19 mouse cellular contexts compared by ENCODE assay signal in the genomic region with DNA sequence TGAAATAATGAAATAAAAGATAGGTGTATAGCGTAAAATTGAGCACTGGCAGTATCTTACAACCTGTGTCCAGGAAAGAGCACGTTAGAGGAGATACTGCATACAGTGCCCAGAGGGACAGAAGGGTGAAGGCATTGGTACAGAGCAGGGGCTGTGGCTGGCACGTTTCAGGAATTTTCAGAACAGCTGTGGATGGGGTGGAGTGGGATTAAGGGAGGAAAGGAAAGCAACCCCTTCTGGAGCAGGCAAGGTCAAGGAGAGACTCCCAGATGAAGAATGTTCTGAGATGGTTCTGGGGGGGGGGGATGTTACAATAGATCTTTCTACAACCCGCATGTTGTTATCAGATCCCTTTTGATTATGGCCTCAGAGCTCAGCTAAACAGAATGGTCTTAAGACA.
DNase-seq lines count a peak whose midpoint lies in the region; ATAC-seq lines count a peak whose summit lies in the region.
"Had no signal": no experiment of that assay in that cellular context is flagged by ENCODE, and none has a peak within 500 bp of the region (broad histone marks: within the 10 kb centered on the region; RNA-seq: fewer than 3 reads in every experiment).

No protein-coding gene starts in this region.

- H3K36me3 ChIP-seq in forebrain, embryonic 13.5 days (ENCODE audit: poor library complexity, severe bottlenecking): no peaks in the 10 kb centered on the region
- H3K36me3 ChIP-seq in forebrain, embryonic 11.5 days (ENCODE audit: control insufficient read depth, insufficient read depth, low read length): no peaks in the 10 kb centered on the region
- H3K36me3 ChIP-seq in midbrain, embryonic 11.5 days (ENCODE audit: control insufficient read depth, insufficient read depth, low read length): no peaks in the 10 kb centered on the region
- no peaks in the 10 kb centered on the region for H3K36me3 ChIP-seq in midbrain, embryonic 10.5 days
- H3K36me3 ChIP-seq: G1E had no signal

- no peak overlapping the region for H3K27ac ChIP-seq in forebrain, embryonic 13.5 days
- H3K27ac ChIP-seq in forebrain, embryonic 11.5 days (ENCODE audit: low read depth, low read length): no peak overlapping the region
- H3K27ac ChIP-seq in midbrain, embryonic 11.5 days (ENCODE audit: low read depth, low read length): no peak overlapping the region
- no peak overlapping the region for H3K27ac ChIP-seq in midbrain, embryonic 10.5 days (replicated peaks)

- WGBS in forebrain, embryonic 13.5 days: 90% methylated on average over 4 of the region's 4 CpGs
- 86% methylated on average over 4 of the region's 4 CpGs for WGBS in forebrain, embryonic 11.5 days
- 87% methylated on average over 4 of the region's 4 CpGs for WGBS in midbrain, embryonic 11.5 days
- 89% methylated on average over 4 of the region's 4 CpGs for WGBS in midbrain, embryonic 10.5 days

- H3K9me3 ChIP-seq in forebrain, embryonic 13.5 days (replicated peaks): no peaks in the 10 kb centered on the region
- H3K9me3 ChIP-seq in forebrain, embryonic 11.5 days (ENCODE audit: control insufficient read depth, low read length): no peaks in the 10 kb centered on the region
- H3K9me3 ChIP-seq in midbrain, embryonic 11.5 days (ENCODE audit: control insufficient read depth, low read length): no peaks in the 10 kb centered on the region
- H3K9me3 ChIP-seq in midbrain, embryonic 10.5 days (replicated peaks): no peaks in the 10 kb centered on the region

- H3K27me3 ChIP-seq in forebrain, embryonic 13.5 days: no peaks in the 10 kb centered on the region
- H3K27me3 ChIP-seq in forebrain, embryonic 11.5 days (ENCODE audit: control insufficient read depth, insufficient read depth, low read length): no peaks in the 10 kb centered on the region
- H3K27me3 ChIP-seq in midbrain, embryonic 11.5 days (ENCODE audit: control insufficient read depth, insufficient read depth, low read length): no peaks in the 10 kb centered on the region
- H3K27me3 ChIP-seq in midbrain, embryonic 10.5 days (ENCODE audit: low read depth, poor library complexity, severe bottlenecking): no peaks in the 10 kb centered on the region
- H3K27me3 ChIP-seq: CH12.LX, Patski had no signal

- H3K4me2 ChIP-seq in forebrain, embryonic 13.5 days: no peak overlapping the region
- H3K4me2 ChIP-seq in forebrain, embryonic 11.5 days (ENCODE audit: low read depth, low read length, severe bottlenecking): no peak overlapping the region
- H3K4me2 ChIP-seq in midbrain, embryonic 11.5 days: no peak overlapping the region

- H3K4me3 ChIP-seq in forebrain, embryonic 13.5 days: no peak overlapping the region
- H3K4me3 ChIP-seq in forebrain, embryonic 11.5 days (ENCODE audit: low read depth, low read length): no peak overlapping the region
- no peak overlapping the region for H3K4me3 ChIP-seq in midbrain, embryonic 11.5 days (ENCODE audit: low read depth, low read length)
- no peak overlapping the region for H3K4me3 ChIP-seq in midbrain, embryonic 10.5 days

- H3K4me1 ChIP-seq in forebrain, embryonic 13.5 days: no peaks in the 10 kb centered on the region
- no peaks in the 10 kb centered on the region for H3K4me1 ChIP-seq in forebrain, embryonic 11.5 days (replicated peaks; ENCODE audit: control insufficient read depth, insufficient read depth, low read length)
- H3K4me1 ChIP-seq in midbrain, embryonic 11.5 days (ENCODE audit: control insufficient read depth, insufficient read depth, low read length): no peaks in the 10 kb centered on the region
- H3K4me1 ChIP-seq in midbrain, embryonic 10.5 days: no peaks in the 10 kb centered on the region

- no peak for DNase-seq in forebrain, embryonic 11.5 days (ENCODE audit: low spot score)
- peak; percentile 69 for DNase-seq in midbrain, embryonic 11.5 days (ENCODE audit: low spot score, missing footprints)
- DNase-seq in midbrain, embryonic 10.5 days (ENCODE audit: low spot score): no peak
- DNase-seq: adrenal gland, adult 2 months; adrenal gland, adult 8-10 months; adrenal gland, postnatal 10 days; adrenal gland, postnatal 14 days; adrenal gland, postnatal 25 days; adrenal gland, postnatal 36 days; B cell, adult 2 months; cerebellum, adult 11 months; cerebellum, adult 11-12 months; cerebellum, adult 18-20 months had no signal

- 0 out of 2 replicates have a peak, but pooled peaks have one; percentile 41 for ATAC-seq in forebrain, embryonic 13.5 days
- no peak for ATAC-seq in forebrain, embryonic 11.5 days (replicated peaks; ENCODE audit: low FRiP score)
- ATAC-seq in midbrain, embryonic 11.5 days (ENCODE audit: low FRiP score): no peak
- ATAC-seq: activated CD4-positive, CD25-positive, alpha-beta regulatory T cell, adult 4 months; CD4-positive, CD25-positive, alpha-beta regulatory T cell, adult 4 months; Patski had no signal

- H3K9ac ChIP-seq in forebrain, embryonic 13.5 days: no peak overlapping the region
- H3K9ac ChIP-seq in forebrain, embryonic 11.5 days (ENCODE audit: low read length): no peak overlapping the region
- H3K9ac ChIP-seq in midbrain, embryonic 11.5 days (ENCODE audit: low read length): no peak overlapping the region
